Mouse (Mus musculus) heart, embryonic 10.5 days (tissue): ENCODE measurements around the gene Cfap100. TPM values are rescaled to one million over a fixed set of nuclear protein-coding genes. Genes with fewer than 3 reads are reported as not detected.

Source experiments
- DNase-seq: peaks from one replicate; pipeline ENCODE4 v3.0.0-alpha.2; 2017; ENCODE audit warnings: low spot score
- H3K27ac ChIP-seq: fragments of 300-500 bp; sonication (generic); 2 replicates; pipeline ENCODE4 v1.5.1; 2016; ENCODE audit warnings: mild to moderate bottlenecking
- H3K27me3 ChIP-seq: fragments of 300-500 bp; sonication (generic); 2 replicates; pipeline ENCODE4 v1.6.1; 2016; ENCODE audit warnings: mild to moderate bottlenecking; ENCODE audit not compliant: poor library complexity, insufficient read depth, severe bottlenecking
- H3K36me3 ChIP-seq: fragments of 300-500 bp; sonication (generic); 2 replicates; pipeline ENCODE4 v1.6.1; 2016; ENCODE audit warnings: mild to moderate bottlenecking, moderate library complexity
- H3K4me1 ChIP-seq: fragments of 300-500 bp; sonication (generic); 2 replicates; pipeline ENCODE4 v1.6.1; 2016; ENCODE audit warnings: mild to moderate bottlenecking
- H3K4me3 ChIP-seq: fragments of 300-500 bp; sonication (generic); 2 replicates; pipeline ENCODE4 v1.5.1; 2016; ENCODE audit warnings: mild to moderate bottlenecking, moderate library complexity
- H3K9me3 ChIP-seq: fragments of 300-500 bp; sonication (generic); 2 replicates; pipeline ENCODE4 v1.6.1; 2016; ENCODE audit warnings: mild to moderate bottlenecking, moderate library complexity
- WGBS: fragments of 180-500 bp; shearing (Covaris S2); methylation state at CpG from one replicate; pipeline ENCODE4 v1.1.7; 2016; 5-methylcytosine and 5-hydroxymethylcytosine counted together
- polyA plus RNA-seq: library from polyadenylated mRNA; unstranded; fragments of >200 nt; fragmentation: Nextera tagmentation; extraction: Ambion mirVana; gene quantifications from 2 replicates; pipeline ENCODE4 v1.2.1, GENCODE M21; 2016

The Cfap100 gene
- polyA plus RNA-seq, 1 experiment from 2014 or later = not detected

DNA sequence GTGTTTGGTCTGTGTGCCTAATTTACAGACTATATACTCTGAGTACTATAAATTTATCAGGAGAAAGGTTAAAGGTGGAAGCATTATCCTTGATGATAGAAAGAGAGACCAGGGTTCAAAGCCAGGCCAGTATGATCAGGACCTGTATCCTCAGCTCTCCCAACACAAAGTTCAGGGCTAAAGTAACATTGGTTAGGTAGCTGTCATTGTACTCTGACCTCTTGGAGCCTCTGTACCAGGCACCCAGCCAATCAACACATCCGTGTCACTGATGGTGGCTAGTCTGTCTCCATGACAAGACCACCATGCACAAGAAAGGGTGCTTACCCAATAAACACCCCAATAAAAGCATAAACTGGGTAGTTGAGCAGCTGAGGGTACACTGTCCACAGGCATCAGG lies 17.6 kb downstream of the Cfap100 start:
- Histone ChIP-seq H3K9me3 (no peaks in the 10 kb centered on the region), H3K36me3 (no peaks in the 10 kb centered on the region), H3K4me1 (no peaks in the 10 kb centered on the region), H3K27ac (no peak overlapping the region), H3K27me3 (no peaks in the 10 kb centered on the region), H3K4me3 (no peak overlapping the region)
- no peak for DNase-seq
- WGBS = 82% methylated on average over 1 of the region's 1 CpGs

GRCm38 (mm10) chr6:90408632-90409031 lies 20.0 kb downstream of the Cfap100 start:
- Histone ChIP-seq H3K36me3 (peaks cover 3% of the 10 kb centered on the region; the same call in 1 of the 2 replicates), H3K9me3 (no peaks in the 10 kb centered on the region), H3K4me1 (no peaks in the 10 kb centered on the region), H3K27ac (no peak overlapping the region), H3K27me3 (no peaks in the 10 kb centered on the region), H3K4me3 (no peak overlapping the region)
- DNase-seq = peak; percentile 70

DNA sequence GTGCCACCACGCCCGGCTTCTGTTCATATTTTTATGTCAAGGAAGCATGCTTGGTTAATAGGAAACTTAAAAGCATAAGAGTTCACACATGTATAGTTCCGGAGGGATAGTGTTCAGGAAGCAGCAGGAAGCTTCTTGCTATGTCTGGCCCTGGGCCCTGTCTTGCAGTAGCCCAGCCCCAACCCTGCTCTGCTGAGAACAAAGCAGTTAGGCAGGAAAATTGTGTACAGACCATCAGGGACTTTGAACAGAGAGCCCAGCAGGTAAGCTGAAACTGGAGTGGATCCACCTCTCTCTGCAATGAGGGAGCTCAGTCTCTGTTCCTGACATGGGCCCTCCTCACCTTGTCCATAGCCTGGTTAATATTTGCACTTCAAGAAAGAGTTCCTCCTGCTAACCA lies 31.3 kb downstream of the Cfap100 start:
- Histone ChIP-seq H3K9me3 (no peaks in the 10 kb centered on the region), H3K4me3 (no peak overlapping the region), H3K4me1 (0 out of 2 replicates have a peak, but pooled peaks cover 5% of the 10 kb centered on the region), H3K27ac (no peak overlapping the region), H3K36me3 (peaks cover 39% of the 10 kb centered on the region), H3K27me3 (no peaks in the 10 kb centered on the region)
- DNase-seq = no peak
- 93% methylated on average over 3 of the region's 3 CpGs for WGBS

DNA sequence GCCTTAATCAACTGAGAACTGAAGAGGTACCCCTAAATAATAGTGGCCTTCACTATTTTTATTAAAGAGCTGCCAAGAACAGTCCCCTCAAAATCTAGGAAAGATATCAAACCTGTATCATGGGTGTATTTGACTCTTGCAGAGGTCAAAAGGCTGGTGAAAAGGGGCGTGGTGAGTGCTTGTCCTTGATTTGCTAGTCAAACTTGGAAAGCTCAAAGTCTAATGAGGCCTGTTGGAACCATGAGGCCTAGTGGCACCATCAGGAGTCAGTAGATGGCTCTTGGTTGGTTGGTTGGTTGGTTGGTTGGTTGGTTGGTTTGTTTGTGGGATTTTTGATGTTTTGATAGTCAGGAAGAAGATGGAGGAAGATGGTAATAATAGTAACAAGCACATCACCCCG lies 32.8 kb downstream of the Cfap100 start:
- H3K4me3 ChIP-seq = no peak overlapping the region
- no peaks in the 10 kb centered on the region for H3K9me3 ChIP-seq
- H3K27ac ChIP-seq = no peak overlapping the region
- 93% methylated on average over 2 of the region's 2 CpGs for WGBS
- no peak for DNase-seq
- H3K36me3 ChIP-seq = peaks cover 36% of the 10 kb centered on the region
- no peaks in the 10 kb centered on the region for H3K27me3 ChIP-seq
- 0 out of 2 replicates have a peak, but pooled peaks cover 5% of the 10 kb centered on the region for H3K4me1 ChIP-seq

- 71% methylated on average over 3 of the region's 3 CpGs for WGBS
- no peak overlapping the region for H3K4me3 ChIP-seq
- H3K36me3 ChIP-seq = peaks cover 36% of the 10 kb centered on the region
- H3K4me1 ChIP-seq = 0 out of 2 replicates have a peak, but pooled peaks cover 3% of the 10 kb centered on the region
- no peak overlapping the region for H3K27ac ChIP-seq
- DNase-seq = no peak
- H3K9me3 ChIP-seq = no peaks in the 10 kb centered on the region
- H3K27me3 ChIP-seq = no peaks in the 10 kb centered on the region
Observed at GRCm38 (mm10) chr6:90393948-90394347, 34.6 kb downstream of the Cfap100 start.

DNA sequence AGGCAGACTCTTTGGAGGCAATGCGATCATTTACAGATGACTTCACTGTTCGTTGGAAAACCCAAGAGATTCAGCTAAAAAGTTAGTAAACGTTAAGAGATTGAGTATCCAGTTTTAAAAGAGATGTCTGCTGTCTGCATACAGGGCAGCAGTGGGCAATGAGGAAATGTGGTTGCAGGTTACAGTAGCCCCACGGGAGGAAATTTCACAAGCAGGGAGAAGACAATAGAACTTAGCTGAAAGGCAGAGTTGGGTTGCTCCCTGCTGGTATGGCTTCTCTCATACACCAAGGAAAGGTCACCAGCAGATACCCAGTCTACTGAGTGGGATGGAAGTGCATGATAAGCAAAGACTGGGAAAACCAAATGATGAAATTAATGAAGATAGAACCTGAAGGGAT lies 38.0 kb downstream of the Cfap100 start:
- 86% methylated on average over 4 of the region's 4 CpGs for WGBS
- Histone ChIP-seq H3K9me3 (no peaks in the 10 kb centered on the region), H3K27ac (no peak overlapping the region), H3K4me3 (no peak overlapping the region), H3K27me3 (no peaks in the 10 kb centered on the region), H3K36me3 (peaks cover 46% of the 10 kb centered on the region), H3K4me1 (no peaks in the 10 kb centered on the region)
- DNase-seq = no peak

DNA sequence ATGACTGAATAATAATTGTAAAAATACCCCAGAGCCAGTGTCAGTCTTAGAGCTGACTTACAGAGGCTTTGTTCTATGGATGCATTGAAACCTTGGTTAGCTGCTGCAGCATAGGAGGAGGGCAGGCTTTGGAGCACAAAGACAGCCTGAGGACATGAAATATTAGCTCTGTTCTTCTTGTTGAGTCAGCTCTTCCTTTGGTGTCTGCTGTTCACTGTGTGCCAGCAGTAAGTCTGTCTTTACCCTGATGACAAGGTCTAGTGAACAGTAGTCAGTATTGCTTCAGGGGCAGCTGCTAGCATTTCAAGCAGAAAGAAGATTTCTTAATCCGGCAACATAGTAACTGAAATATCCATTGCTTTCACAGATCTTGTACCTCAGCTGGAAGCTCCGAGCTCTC lies 47.1 kb downstream of the Cfap100 start:
- Histone ChIP-seq H3K4me1 (no peaks in the 10 kb centered on the region), H3K27ac (no peak overlapping the region), H3K36me3 (peaks cover 87% of the 10 kb centered on the region), H3K4me3 (no peak overlapping the region), H3K9me3 (no peaks in the 10 kb centered on the region), H3K27me3 (no peaks in the 10 kb centered on the region)
- DNase-seq = no peak
- 93% methylated on average over 2 of the region's 2 CpGs for WGBS

DNA sequence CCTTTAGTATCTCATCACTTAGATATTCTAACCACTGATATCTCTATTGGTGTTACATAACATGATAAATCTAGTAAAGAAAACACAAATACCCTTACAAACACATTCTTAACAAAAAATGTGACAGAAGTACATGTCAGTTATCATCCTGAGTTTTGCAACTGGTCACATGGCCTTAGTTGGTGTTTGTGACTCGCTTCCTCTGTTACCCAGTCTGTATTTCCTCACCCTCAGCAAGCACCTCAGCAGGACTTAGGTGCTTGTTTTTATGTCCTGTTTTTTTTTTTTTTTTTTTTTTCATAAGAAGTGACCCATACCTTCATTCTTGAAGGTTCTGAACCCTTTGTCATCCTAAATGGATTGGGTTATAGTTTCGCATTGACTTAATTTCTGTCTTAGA lies 50.9 kb downstream of the Cfap100 start:
- Histone ChIP-seq H3K27me3 (no peaks in the 10 kb centered on the region), H3K36me3 (peaks cover 88% of the 10 kb centered on the region), H3K4me3 (no peak overlapping the region), H3K27ac (no peak overlapping the region), H3K4me1 (no peaks in the 10 kb centered on the region), H3K9me3 (no peaks in the 10 kb centered on the region)
- no peak for DNase-seq
- 96% methylated on average over 2 of the region's 2 CpGs for WGBS

- H3K9me3 ChIP-seq = no peaks in the 10 kb centered on the region
- no peak overlapping the region for H3K4me3 ChIP-seq
- peaks cover 27% of the 10 kb centered on the region for H3K4me1 ChIP-seq
- peaks cover 64% of the 10 kb centered on the region for H3K36me3 ChIP-seq
- no peak overlapping the region for H3K27ac ChIP-seq
- WGBS = 50% methylated on average over 4 of the region's 4 CpGs
- DNase-seq = no peak
- no peaks in the 10 kb centered on the region for H3K27me3 ChIP-seq
Observed at GRCm38 (mm10) chr6:90374647-90375046, 54.0 kb downstream of the Cfap100 start.

GRCm38 (mm10) chr6:90369725-90370553 lies 58.7 kb downstream of the Cfap100 start:
- H3K27ac ChIP-seq = peak overlapping the region; percentile 89
- DNase-seq = peak; percentile 85
- peak overlapping the region; percentile 80 for H3K4me3 ChIP-seq
- peaks cover 29% of the 10 kb centered on the region for H3K36me3 ChIP-seq
- no peaks in the 10 kb centered on the region for H3K27me3 ChIP-seq
- WGBS = under 1% methylated on average over 98 of the region's 98 CpGs
- no peaks in the 10 kb centered on the region for H3K9me3 ChIP-seq
- peaks cover 27% of the 10 kb centered on the region for H3K4me1 ChIP-seq

DNA sequence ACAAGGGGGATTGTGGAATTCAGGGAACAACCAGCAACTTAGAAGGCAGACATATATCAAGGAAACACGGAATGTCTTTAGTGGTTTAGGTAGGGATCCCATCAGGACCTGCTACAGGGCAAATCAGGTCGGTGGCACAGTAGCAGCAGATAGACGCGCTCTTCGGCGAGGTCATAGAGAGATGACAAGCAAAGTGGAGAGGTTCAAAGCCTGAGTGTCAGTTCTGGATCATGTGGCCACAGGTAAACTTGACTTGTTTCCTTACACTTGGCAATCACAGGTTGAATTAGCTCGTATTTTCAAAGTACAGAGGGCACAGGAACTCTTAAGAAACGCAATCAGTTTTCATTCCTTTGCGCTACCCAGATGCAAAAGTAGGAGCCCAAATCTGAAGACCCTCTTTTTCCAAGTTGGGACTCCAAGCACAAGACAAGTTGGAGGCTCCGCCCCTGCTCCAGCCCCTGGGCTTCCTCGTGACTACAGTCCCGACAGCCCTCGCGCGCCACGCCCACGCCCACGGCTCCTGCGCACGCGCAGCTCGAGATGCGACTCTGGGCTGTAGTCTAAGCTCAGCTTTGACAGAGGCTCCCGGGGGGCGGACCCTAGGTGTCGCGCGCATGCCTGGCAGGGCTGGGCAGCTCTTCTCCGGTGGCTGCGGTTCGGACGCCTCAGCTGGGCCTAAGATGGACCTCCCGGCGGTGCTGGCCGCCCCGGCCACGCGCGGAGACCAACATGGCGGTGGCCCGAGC lies 59.4 kb downstream of the Cfap100 start, which contains the start of gene Zxdc:
Gene Zxdc (plus strand): TSS at position 517 of the 749 bp plus-strand sequence.
- no peaks in the 10 kb centered on the region for H3K9me3 ChIP-seq
- peaks cover 27% of the 10 kb centered on the region for H3K4me1 ChIP-seq
- DNase-seq = peak; percentile 99
- peak within 1 kb of the TSS; percentile 80 for H3K4me3 ChIP-seq
- H3K36me3 ChIP-seq = peaks cover 21% of the 10 kb centered on the region
- 6% methylated on average over 41 of the region's 41 CpGs for WGBS
- peak within 1 kb of the TSS; percentile 89 for H3K27ac ChIP-seq
- no peaks in the 10 kb centered on the region for H3K27me3 ChIP-seq

DNA sequence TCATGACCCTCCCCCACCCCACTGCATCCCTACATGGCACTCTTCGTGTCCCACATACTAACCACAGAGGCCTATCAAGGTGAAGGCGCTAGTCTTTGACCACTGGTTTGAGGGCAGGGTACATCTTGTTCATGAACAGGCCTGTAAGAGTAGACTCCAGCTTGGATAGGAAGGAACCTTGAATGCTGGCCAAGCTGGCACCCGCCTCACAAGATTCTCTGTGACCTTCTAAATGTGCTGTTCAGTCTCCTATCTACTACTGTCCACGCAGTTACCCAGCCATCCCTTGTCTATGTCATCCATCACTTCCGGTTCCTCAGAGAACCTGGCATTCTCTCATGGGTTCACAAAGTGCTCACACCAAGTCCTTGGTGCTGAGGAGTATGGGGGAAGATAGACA lies 65.3 kb downstream of the Cfap100 start:
- Histone ChIP-seq H3K4me1 (0 out of 2 replicates have a peak, but pooled peaks cover 3% of the 10 kb centered on the region), H3K9me3 (no peaks in the 10 kb centered on the region), H3K27me3 (no peaks in the 10 kb centered on the region), H3K36me3 (no peaks in the 10 kb centered on the region), H3K27ac (no peak overlapping the region), H3K4me3 (no peak overlapping the region)
- DNase-seq = no peak
- whole genome bisulfite sequencing = 77% methylated on average over 5 of the region's 5 CpGs
